Mouse (Mus musculus): ENCODE measurements around the gene Rapgef3. TPM values are rescaled to one million over a fixed set of nuclear protein-coding genes. Genes with fewer than 3 reads are reported as not detected.
A peak's percentile ranks its signal among the peaks of the same experiment; 100 is the strongest.

The Rapgef3 gene
- total RNA-seq, 2 experiments from 2014 or later: 41.0 to 59.9 TPM

- DNase-seq: no peak
These were observed 2.5 kb upstream of the Rapgef3 start for GRCm38 (mm10) chr15:97770280-97770679.

- no peak for DNase-seq
These were observed 420 bp upstream of the Rapgef3 start for GRCm38 (mm10) chr15:97768192-97768591.

GRCm38 (mm10) chr15:97766594-97767279 is 1.0 kb downstream of the Rapgef3 start:
- no peak for DNase-seq

- peak; percentile 47 to 55 for DNase-seq
These were observed 1.6 kb downstream of the Rapgef3 start for GRCm38 (mm10) chr15:97766194-97766593.

GRCm38 (mm10) chr15:97765090-97765794 is 2.5 kb downstream of the Rapgef3 start:
- no peak for DNase-seq

- no peak for DNase-seq
These were observed 3.2 kb downstream of the Rapgef3 start for GRCm38 (mm10) chr15:97764532-97764931.

- no peak for DNase-seq
These were observed 4.3 kb downstream of the Rapgef3 start for GRCm38 (mm10) chr15:97763256-97764049.

- DNase-seq: no peak
These were observed 5.0 kb downstream of the Rapgef3 start for GRCm38 (mm10) chr15:97762733-97763132.

GRCm38 (mm10) chr15:97761438-97761837 is 6.3 kb downstream of the Rapgef3 start:
- no peak for DNase-seq

GRCm38 (mm10) chr15:97760952-97761351 is 6.8 kb downstream of the Rapgef3 start:
- no peak for DNase-seq

GRCm38 (mm10) chr15:97760006-97760405 is 7.8 kb downstream of the Rapgef3 start:
- DNase-seq: peak; percentile 75 to 76

GRCm38 (mm10) chr15:97755361-97755760 is 12.4 kb downstream of the Rapgef3 start:
- DNase-seq: no peak

GRCm38 (mm10) chr15:97754476-97754875 is 13.3 kb downstream of the Rapgef3 start:
- no peak for DNase-seq

- DNase-seq: no peak
These were observed 15.3 kb downstream of the Rapgef3 start for GRCm38 (mm10) chr15:97752491-97752890.

- no peak for DNase-seq
These were observed 16.1 kb downstream of the Rapgef3 start for GRCm38 (mm10) chr15:97751676-97752075.

GRCm38 (mm10) chr15:97750697-97751096 is 17.1 kb downstream of the Rapgef3 start:
- DNase-seq: peak; percentile 83 to 86

- DNase-seq: no peak
These were observed 17.9 kb downstream of the Rapgef3 start for GRCm38 (mm10) chr15:97749841-97750240.

- DNase-seq: no peak
These were observed 18.4 kb downstream of the Rapgef3 start for GRCm38 (mm10) chr15:97749397-97749796.

GRCm38 (mm10) chr15:97748964-97749363 is 18.8 kb downstream of the Rapgef3 start:
- DNase-seq: no peak

- DNase-seq: no peak
These were observed 19.5 kb downstream of the Rapgef3 start for GRCm38 (mm10) chr15:97748309-97748708.

- DNase-seq: no peak
These were observed 20.3 kb downstream of the Rapgef3 start for GRCm38 (mm10) chr15:97747486-97747885.

- DNase-seq: no peak
These were observed 21.0 kb downstream of the Rapgef3 start for GRCm38 (mm10) chr15:97746748-97747147.

- no peak for DNase-seq
These were observed 21.5 kb downstream of the Rapgef3 start for GRCm38 (mm10) chr15:97746278-97746677.
